Mouse (Mus musculus): Measurements from ENCODE around the gene Mfsd12. TPM values are rescaled to one million over a fixed set of nuclear protein-coding genes. Genes with fewer than 3 reads are reported as not detected.

Mfsd12 gene
- polyA plus RNA-seq (2012; rRNA removed) = 29.8 and 39.5 TPM in 2 replicates

DNA sequence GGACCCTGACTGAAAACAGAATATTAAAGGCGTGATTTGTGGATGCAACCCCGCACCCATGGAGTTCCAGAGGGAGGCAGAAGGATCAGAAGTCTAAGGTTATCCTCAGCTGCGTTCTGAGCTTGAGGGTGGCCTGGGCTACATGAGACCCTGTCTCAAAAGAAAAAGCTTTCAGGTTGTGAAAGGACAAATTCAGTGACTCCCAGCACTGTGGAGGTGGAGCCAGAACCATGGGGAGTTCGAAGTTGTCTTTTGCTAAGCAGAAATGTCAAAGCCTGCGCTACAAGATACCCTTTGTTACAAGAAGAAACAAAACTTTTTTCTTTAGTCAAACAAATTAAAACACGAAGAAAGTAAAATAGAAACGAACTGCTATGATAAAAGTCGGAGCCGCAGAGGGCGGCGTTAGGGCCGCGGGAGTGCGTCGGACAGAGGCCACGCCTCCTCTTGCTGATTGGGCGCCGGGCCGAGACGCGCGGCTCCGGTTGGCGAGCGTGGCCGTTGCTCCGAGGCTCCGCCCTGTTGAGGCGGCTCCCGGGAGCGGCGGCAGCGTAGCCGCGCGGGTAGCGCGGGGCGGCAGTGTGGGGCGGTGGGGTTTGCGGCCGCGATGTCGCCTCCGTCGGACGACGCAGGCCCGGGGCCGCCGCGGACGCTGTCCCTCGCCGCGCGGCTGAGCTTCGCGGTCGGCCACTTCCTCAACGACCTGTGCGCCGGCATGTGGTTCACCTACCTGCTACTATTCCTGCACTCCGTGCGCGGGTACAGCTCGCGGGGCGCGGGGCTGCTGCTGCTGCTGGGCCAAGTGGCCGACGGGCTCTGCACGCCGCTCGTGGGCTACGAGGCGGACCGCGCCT is at the start of gene Mfsd12:
Gene Mfsd12, plus strand, starts transcription at position 501 of the 854 bp plus-strand sequence.
- no peak for DNase-seq (ENCODE audit: low read depth)

- DNase-seq (ENCODE audit: low read depth) = no peak
Observed at GRCm38 (mm10) chr10:81309571-81309970, 47.7 kb upstream of the Mfsd12 start.

- no peak for DNase-seq (ENCODE audit: low read depth)
Observed at GRCm38 (mm10) chr10:81313581-81313980, 43.7 kb upstream of the Mfsd12 start.

DNA sequence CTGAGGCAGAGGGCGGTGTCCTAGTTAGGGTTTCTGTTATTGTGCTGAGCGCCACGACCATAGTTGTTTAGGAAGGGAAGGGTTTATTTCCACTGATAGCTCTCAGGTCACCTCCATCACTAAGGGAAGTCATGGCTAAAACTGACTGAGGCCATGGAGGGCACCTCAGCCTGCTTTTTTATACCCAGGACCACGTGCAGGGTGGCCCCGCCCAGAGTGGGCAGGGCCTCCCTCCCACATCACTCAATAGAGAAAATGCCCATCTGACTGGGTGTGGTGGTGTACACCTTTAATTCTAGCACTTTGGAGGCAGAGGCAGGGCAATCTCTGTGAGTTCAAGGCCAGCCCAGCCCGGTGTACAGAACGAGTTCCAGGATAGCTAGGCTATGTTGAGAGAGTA is 43.1 kb upstream of the Mfsd12 start:
- DNase-seq (ENCODE audit: low read depth) = no peak

- no peak for DNase-seq (ENCODE audit: low read depth)
Observed at GRCm38 (mm10) chr10:81315587-81315986, 41.7 kb upstream of the Mfsd12 start.

DNA sequence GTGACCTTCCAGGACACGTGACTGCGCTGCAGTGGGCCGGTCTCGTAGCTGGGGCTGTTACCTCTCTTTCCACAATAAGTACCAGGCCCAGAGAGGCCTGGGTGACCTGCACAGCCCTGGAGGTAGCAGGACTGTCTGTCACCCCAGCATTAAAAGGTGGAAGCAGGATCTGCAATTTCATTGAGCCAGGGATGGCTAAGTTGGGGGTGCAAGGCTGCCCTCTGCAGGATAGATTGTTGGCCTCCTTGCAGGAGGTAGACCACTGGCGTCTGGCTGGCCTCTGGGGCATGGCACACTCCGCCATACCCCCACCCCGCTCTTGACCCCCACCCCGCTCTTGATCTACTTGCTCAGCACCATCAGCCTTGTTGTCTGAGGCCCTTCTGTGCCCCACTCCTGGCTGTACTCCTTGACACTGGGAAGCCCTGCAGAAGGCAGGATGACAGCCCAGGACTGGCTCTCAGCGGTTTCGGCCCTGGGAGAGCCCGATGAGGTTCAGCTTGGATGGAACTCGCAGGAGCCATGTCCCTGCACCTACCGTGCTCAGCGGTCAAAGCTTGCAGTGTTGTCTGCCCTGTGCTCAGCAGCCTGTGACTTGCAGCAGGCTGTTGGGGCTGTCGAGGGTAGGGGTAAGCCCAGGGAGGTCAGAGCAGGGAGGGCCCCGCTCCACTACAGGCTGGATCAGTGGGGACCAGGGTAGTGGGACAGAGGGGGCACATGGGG is 40.8 kb upstream of the Mfsd12 start:
- no peak for DNase-seq (ENCODE audit: low read depth)

DNA sequence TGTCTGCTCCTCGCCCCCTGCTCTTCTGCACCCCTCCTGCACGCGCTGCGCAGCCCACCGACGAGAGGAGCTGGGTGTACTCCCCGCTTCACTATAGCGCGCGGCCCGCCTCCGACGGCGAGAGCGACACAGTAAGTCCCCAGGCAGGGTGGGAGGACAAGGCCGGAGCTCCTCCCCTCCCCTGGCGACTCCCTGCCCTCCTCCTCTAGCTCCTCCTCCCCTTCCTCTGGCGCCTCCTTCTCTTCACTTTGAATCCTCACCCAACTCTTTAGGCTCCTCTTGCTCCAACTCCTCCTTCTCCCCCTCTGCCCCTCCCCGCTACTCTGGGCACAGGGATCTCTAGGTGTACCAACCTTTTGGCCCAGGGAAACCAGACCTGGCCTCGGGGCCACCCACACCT is 40.0 kb upstream of the Mfsd12 start:
- DNase-seq (ENCODE audit: low read depth) = peak; percentile 33

- DNase-seq (ENCODE audit: low read depth) = peak; percentile 36
Observed at GRCm38 (mm10) chr10:81318589-81319329, 38.5 kb upstream of the Mfsd12 start.

DNA sequence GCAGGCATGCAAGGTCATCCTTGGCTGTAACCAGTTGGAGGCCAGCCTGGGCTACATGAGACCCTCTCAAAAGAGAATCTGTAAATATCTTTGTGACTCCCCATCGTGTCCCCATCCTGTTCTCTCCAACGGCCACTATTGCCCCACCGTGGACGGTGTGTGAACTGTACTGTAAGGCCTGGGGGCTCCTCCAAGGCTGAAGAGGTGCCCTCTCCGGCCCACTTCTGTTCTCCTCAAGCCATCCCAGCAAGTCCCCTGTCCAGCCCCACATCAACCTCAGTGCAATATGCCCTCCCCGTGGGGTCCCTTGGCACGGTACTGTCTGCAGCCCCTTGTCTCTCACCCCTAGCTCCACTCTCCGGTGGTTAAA is 38.0 kb upstream of the Mfsd12 start:
- no peak for DNase-seq (ENCODE audit: low read depth)

GRCm38 (mm10) chr10:81319741-81320549 is 37.3 kb upstream of the Mfsd12 start:
- DNase-seq (ENCODE audit: low read depth) = peak; percentile 76

DNA sequence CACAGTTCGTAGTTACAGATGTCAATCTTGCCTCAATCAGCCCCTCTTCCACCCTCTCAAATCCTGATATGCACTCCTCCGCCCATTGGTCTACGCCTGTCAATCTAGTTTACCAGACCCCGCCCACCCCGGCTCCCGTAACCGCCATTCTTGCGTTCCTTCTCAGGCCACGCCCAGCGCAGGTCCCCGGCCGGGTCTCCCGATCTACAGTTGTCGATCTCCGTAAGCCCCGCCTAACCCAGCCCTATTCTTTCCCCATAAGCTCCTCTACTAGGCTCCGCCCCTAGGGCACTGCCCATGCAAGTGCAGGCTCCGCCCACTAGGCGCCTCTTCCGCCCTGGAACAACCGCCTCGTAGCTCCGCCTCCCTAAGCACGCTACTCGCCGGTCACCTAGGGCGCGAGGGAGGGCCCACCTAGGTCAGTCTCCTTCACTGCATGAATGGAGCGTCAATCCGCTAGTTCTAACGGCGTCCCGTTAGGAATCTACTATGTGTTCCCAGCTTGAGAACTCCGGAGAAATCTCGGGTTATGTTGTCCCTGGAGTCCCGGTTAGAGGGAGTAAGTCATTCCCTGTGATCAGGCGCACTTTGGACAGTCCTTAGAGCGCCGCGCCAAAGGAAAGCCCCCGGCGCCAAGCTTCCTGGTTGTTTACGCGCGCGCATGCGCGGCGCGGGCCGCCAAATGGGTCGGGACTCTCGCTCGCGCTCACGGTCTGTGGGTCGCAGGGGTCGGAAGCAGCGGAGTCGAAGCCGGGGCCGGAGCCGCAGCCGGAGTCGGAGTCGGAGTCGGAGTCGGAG is 36.5 kb upstream of the Mfsd12 start, which contains the start of gene Cactin:
Gene Cactin, plus strand, starts transcription at position 554 of the 798 bp plus-strand sequence.
- DNase-seq (ENCODE audit: low read depth) = peak; percentile 97

GRCm38 (mm10) chr10:81321436-81321835 is 35.9 kb upstream of the Mfsd12 start:
- no peak for DNase-seq (ENCODE audit: low read depth)

DNA sequence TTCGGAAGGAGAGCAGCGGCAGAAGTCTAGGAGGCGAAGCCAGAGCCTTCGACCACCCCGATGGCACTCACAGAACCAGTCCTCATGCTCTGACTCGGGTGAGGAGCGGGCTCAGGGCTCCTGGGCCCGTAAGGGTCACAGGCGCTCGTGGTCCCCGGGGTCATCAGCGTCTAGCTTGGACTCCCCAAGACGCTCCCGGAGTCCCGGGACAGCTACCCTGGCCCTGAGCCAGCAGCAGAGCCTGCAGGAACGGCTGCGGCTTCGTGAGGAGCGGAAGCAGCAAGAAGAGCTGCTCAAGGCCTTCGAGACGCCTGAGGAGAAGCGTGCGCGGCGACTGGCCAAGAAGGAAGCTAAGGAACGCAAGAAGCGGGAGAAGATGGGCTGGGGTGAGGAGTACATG is 34.8 kb upstream of the Mfsd12 start:
- DNase-seq (ENCODE audit: low read depth) = no peak

DNA sequence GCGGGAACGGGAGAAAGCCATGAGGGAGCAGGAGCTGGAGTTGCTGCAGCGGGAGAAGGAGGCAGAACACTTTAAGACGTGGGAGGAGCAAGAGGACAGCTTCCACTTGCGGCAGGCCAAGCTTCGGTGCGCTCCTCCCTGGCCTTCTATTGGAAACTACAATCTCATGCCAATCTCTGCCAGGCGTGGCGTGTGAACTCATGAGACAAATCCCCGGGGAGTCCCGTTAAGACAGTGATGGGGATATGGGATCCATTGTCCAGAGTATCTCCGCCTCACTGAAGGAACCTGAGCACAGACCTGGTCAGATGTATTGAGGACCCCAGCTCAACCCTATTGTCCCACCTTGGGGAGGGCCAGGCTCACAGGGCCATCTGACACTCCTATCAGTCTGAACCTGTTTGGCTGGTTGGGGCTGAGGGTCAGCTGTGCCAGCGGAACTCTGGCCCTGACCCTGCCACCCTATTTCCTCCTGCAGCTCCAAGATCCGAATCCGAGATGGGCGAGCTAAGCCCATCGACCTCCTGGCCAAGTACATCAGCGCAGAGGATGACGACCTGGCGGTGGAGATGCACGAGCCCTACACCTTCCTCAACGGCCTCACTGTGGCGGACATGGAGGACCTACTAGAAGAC is 34.0 kb upstream of the Mfsd12 start:
- no peak for DNase-seq (ENCODE audit: low read depth)

DNA sequence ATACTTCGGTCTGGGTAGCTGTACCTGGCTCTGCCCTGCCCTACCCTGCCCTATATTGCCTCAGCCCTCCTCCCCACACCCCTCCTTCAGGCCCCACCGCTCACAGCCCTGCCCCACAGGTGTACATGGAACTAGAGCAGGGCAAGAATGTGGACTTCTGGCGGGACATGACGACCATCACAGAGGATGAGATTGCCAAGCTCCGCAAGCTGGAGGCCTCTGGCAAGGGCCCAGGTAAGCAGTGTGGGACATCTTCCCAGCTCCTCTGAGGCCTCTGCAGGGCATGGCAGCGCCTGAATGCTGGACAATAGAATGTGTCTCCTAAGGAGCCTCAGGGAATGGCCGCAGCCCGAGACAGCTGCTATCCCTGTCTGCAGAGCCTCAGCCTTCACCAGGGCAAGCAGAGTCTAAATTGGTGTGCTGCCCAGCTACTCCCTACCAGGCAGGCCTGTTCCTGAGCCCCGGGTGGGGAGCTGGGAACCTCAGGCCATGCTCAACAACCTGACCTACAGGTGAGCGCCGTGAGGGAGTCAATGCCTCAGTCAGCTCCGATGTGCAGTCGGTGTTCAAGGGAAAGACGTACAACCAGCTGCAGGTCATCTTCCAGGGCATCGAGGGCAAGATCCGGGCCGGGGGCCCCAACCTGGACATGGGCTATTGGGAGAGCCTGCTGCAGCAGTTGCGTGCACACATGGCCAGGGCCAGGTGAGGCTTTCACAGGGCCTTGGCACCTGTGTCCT is 33.3 kb upstream of the Mfsd12 start:
- DNase-seq (ENCODE audit: low read depth) = no peak

DNA sequence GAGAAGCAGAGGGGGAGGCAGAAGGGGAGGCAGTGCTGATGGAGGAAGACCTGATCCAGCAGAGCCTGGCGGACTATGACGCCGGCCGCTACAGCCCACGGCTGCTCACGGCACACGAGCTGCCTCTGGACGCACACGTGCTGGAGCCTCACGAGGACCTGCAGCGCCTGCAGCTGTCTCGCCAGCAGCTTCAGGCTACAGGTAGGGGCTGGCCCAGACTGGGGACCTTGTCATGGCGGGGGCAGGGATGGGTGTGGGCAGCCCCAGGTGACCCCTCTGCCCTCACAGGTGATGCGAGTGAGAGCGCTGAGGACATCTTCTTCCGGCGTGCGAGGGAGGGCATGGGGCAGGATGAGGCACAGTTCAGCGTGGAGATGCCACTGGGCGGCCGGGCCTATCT is 32.1 kb upstream of the Mfsd12 start:
- DNase-seq (ENCODE audit: low read depth) = no peak

- no peak for DNase-seq (ENCODE audit: low read depth)
Observed at GRCm38 (mm10) chr10:81325781-81326180, 31.5 kb upstream of the Mfsd12 start.

GRCm38 (mm10) chr10:81326858-81327257 is 30.4 kb upstream of the Mfsd12 start:
- DNase-seq (ENCODE audit: low read depth) = no peak

- DNase-seq (ENCODE audit: low read depth) = no peak
Observed at GRCm38 (mm10) chr10:81327959-81328358, 29.3 kb upstream of the Mfsd12 start.
